Mouse (Mus musculus): ENCODE results near the gene Csf2ra. TPM values are rescaled to one million over a fixed set of nuclear protein-coding genes. Genes with fewer than 3 reads are reported as not detected.
"Not testable (repeated sequence)": the region's sequence is repeated elsewhere in the genome, so short reads cannot be mapped to it uniquely, and the experiment has no call there.

Csf2ra gene
- polyA plus RNA-seq (2014; fragmentation: Nextera tagmentation; extraction: Ambion mirVana), result 17.5 and 22.1 TPM in 2 replicates

GRCm38 (mm10) chr19:61227941-61228701 lies at the start of gene Csf2ra:
Gene Csf2ra (minus strand): TSS chr19:61228429.
- DNase-seq (ENCODE audit: low spot score), result peak; percentile 2
- Histone ChIP-seq H3K9ac (ENCODE audit: low read depth, low read length) (peak within 1 kb of the TSS; percentile 62), H3K4me3 (ENCODE audit: low read depth, low read length) (peak within 1 kb of the TSS; percentile 65), H3K9me3 (ENCODE audit: control insufficient read depth, low read length) (peaks cover 11% of the 10 kb centered on the region), H3K36me3 (ENCODE audit: control insufficient read depth, insufficient read depth, low read length) (no peaks in the 10 kb centered on the region), H3K4me1 (ENCODE audit: control insufficient read depth, insufficient read depth, low read length) (no peaks in the 10 kb centered on the region; the same call in 1 of the 2 replicates), H3K27me3 (replicated peaks; ENCODE audit: control insufficient read depth, insufficient read depth, low read length) (no peaks in the 10 kb centered on the region), H3K4me2 (ENCODE audit: low read depth, low read length) (peak within 1 kb of the TSS; percentile 60), H3K27ac (replicated peaks; ENCODE audit: low read depth, low read length) (peak within 1 kb of the TSS; percentile 94)
- no peak for ATAC-seq (ENCODE audit: low read depth)
- 59% methylated on average over 34 of the region's 36 CpGs for WGBS

- Histone ChIP-seq H3K9me3 (ENCODE audit: control insufficient read depth, low read length) (no peaks in the 10 kb centered on the region), H3K4me1 (ENCODE audit: control insufficient read depth, insufficient read depth, low read length) (no peaks in the 10 kb centered on the region), H3K9ac (ENCODE audit: low read depth, low read length) (no peak overlapping the region), H3K4me3 (ENCODE audit: low read depth, low read length) (no peak overlapping the region), H3K4me2 (ENCODE audit: low read depth, low read length) (no peak overlapping the region), H3K27me3 (replicated peaks; ENCODE audit: control insufficient read depth, insufficient read depth, low read length) (no peaks in the 10 kb centered on the region), H3K36me3 (ENCODE audit: control insufficient read depth, insufficient read depth, low read length) (no peaks in the 10 kb centered on the region), H3K27ac (replicated peaks; ENCODE audit: low read depth, low read length) (no peak overlapping the region)
- DNase-seq (ENCODE audit: low spot score) (no peak), ATAC-seq (ENCODE audit: low read depth) (no peak)
- 89% methylated on average over 1 of the region's 1 CpGs for WGBS
These were observed 47.2 kb upstream of the Csf2ra start for GRCm38 (mm10) chr19:61275446-61275845.

- not testable (repeated sequence) for H3K27me3 ChIP-seq (replicated peaks; ENCODE audit: control insufficient read depth, insufficient read depth, low read length); H3K4me1 ChIP-seq (ENCODE audit: control insufficient read depth, insufficient read depth, low read length); H3K36me3 ChIP-seq (ENCODE audit: control insufficient read depth, insufficient read depth, low read length); DNase-seq (ENCODE audit: low spot score); ATAC-seq (ENCODE audit: low read depth); H3K4me3 ChIP-seq (ENCODE audit: low read depth, low read length); H3K9me3 ChIP-seq (ENCODE audit: control insufficient read depth, low read length); H3K4me2 ChIP-seq (ENCODE audit: low read depth, low read length); H3K9ac ChIP-seq (ENCODE audit: low read depth, low read length); H3K27ac ChIP-seq (replicated peaks; ENCODE audit: low read depth, low read length)
- 34% methylated on average over 11 of the region's 11 CpGs for WGBS
These were observed 40.9 kb upstream of the Csf2ra start for GRCm38 (mm10) chr19:61269141-61269540.

- H3K27me3 ChIP-seq (replicated peaks; ENCODE audit: control insufficient read depth, insufficient read depth, low read length), result no peaks in the 10 kb centered on the region
- no peaks in the 10 kb centered on the region for H3K4me1 ChIP-seq (ENCODE audit: control insufficient read depth, insufficient read depth, low read length)
- H3K4me2 ChIP-seq (ENCODE audit: low read depth, low read length), result no peak overlapping the region
- no peaks in the 10 kb centered on the region for H3K9me3 ChIP-seq (ENCODE audit: control insufficient read depth, low read length)
- no peak for ATAC-seq (ENCODE audit: low read depth)
- WGBS, result 24% methylated on average over 7 of the region's 7 CpGs
- no peak for DNase-seq (ENCODE audit: low spot score)
- no peak overlapping the region for H3K27ac ChIP-seq (replicated peaks; ENCODE audit: low read depth, low read length)
- H3K36me3 ChIP-seq (ENCODE audit: control insufficient read depth, insufficient read depth, low read length), result no peaks in the 10 kb centered on the region
- no peak overlapping the region for H3K4me3 ChIP-seq (ENCODE audit: low read depth, low read length)
- H3K9ac ChIP-seq (ENCODE audit: low read depth, low read length), result no peak overlapping the region
These were observed 38.9 kb upstream of the Csf2ra start for GRCm38 (mm10) chr19:61267141-61267540.

- 3% methylated on average over 25 of the region's 26 CpGs for WGBS
- no peak for ATAC-seq (ENCODE audit: low read depth)
- Histone ChIP-seq H3K27ac (replicated peaks; ENCODE audit: low read depth, low read length) (no peak overlapping the region), H3K9me3 (ENCODE audit: control insufficient read depth, low read length) (no peaks in the 10 kb centered on the region), H3K4me1 (ENCODE audit: control insufficient read depth, insufficient read depth, low read length) (no peaks in the 10 kb centered on the region), H3K36me3 (ENCODE audit: control insufficient read depth, insufficient read depth, low read length) (no peaks in the 10 kb centered on the region), H3K4me2 (ENCODE audit: low read depth, low read length) (no peak overlapping the region), H3K4me3 (ENCODE audit: low read depth, low read length) (no peak overlapping the region), H3K27me3 (replicated peaks; ENCODE audit: control insufficient read depth, insufficient read depth, low read length) (no peaks in the 10 kb centered on the region), H3K9ac (ENCODE audit: low read depth, low read length) (no peak overlapping the region)
- peak; percentile 24 for DNase-seq (ENCODE audit: low spot score)
These were observed 38.4 kb upstream of the Csf2ra start for GRCm38 (mm10) chr19:61266651-61267050.

- no peak overlapping the region for H3K27ac ChIP-seq (replicated peaks; ENCODE audit: low read depth, low read length)
- H3K4me1 ChIP-seq (ENCODE audit: control insufficient read depth, insufficient read depth, low read length), result no peaks in the 10 kb centered on the region
- H3K27me3 ChIP-seq (replicated peaks; ENCODE audit: control insufficient read depth, insufficient read depth, low read length), result no peaks in the 10 kb centered on the region
- H3K4me2 ChIP-seq (ENCODE audit: low read depth, low read length), result no peak overlapping the region
- H3K4me3 ChIP-seq (ENCODE audit: low read depth, low read length), result no peak overlapping the region
- DNase-seq (ENCODE audit: low spot score), result peak; percentile 24
- H3K9ac ChIP-seq (ENCODE audit: low read depth, low read length), result no peak overlapping the region
- H3K9me3 ChIP-seq (ENCODE audit: control insufficient read depth, low read length), result no peaks in the 10 kb centered on the region
- WGBS, result 2% methylated on average over 12 of the region's 12 CpGs
- ATAC-seq (ENCODE audit: low read depth), result no peak
- H3K36me3 ChIP-seq (ENCODE audit: control insufficient read depth, insufficient read depth, low read length), result no peaks in the 10 kb centered on the region
These were observed 38.0 kb upstream of the Csf2ra start for GRCm38 (mm10) chr19:61266246-61266615.

- H3K36me3 ChIP-seq (ENCODE audit: control insufficient read depth, insufficient read depth, low read length), result no peaks in the 10 kb centered on the region
- H3K4me2 ChIP-seq (ENCODE audit: low read depth, low read length), result no peak overlapping the region
- no peak overlapping the region for H3K9ac ChIP-seq (ENCODE audit: low read depth, low read length)
- H3K4me1 ChIP-seq (ENCODE audit: control insufficient read depth, insufficient read depth, low read length), result no peaks in the 10 kb centered on the region
- no peak overlapping the region for H3K27ac ChIP-seq (replicated peaks; ENCODE audit: low read depth, low read length)
- ATAC-seq (ENCODE audit: low read depth) (peak; percentile 20; the same call in 1 of the 2 replicates), DNase-seq (ENCODE audit: low spot score) (peak; percentile 84)
- no peaks in the 10 kb centered on the region for H3K27me3 ChIP-seq (replicated peaks; ENCODE audit: control insufficient read depth, insufficient read depth, low read length)
- H3K9me3 ChIP-seq (ENCODE audit: control insufficient read depth, low read length), result no peaks in the 10 kb centered on the region
- no peak overlapping the region for H3K4me3 ChIP-seq (ENCODE audit: low read depth, low read length)
- 31% methylated on average over 3 of the region's 3 CpGs for WGBS
These were observed 37.4 kb upstream of the Csf2ra start for GRCm38 (mm10) chr19:61265349-61266245.

- Histone ChIP-seq H3K4me3 (ENCODE audit: low read depth, low read length) (no peak overlapping the region), H3K27me3 (replicated peaks; ENCODE audit: control insufficient read depth, insufficient read depth, low read length) (no peaks in the 10 kb centered on the region), H3K27ac (replicated peaks; ENCODE audit: low read depth, low read length) (no peak overlapping the region), H3K4me1 (ENCODE audit: control insufficient read depth, insufficient read depth, low read length) (no peaks in the 10 kb centered on the region), H3K36me3 (ENCODE audit: control insufficient read depth, insufficient read depth, low read length) (no peaks in the 10 kb centered on the region), H3K4me2 (ENCODE audit: low read depth, low read length) (no peak overlapping the region), H3K9me3 (ENCODE audit: control insufficient read depth, low read length) (no peaks in the 10 kb centered on the region), H3K9ac (ENCODE audit: low read depth, low read length) (no peak overlapping the region)
- no peak for DNase-seq (ENCODE audit: low spot score)
- ATAC-seq (ENCODE audit: low read depth), result no peak
These were observed 36.7 kb upstream of the Csf2ra start for GRCm38 (mm10) chr19:61264933-61265332.
